Mouse (Mus musculus): ENCODE data around the gene Rnf213. TPM values are rescaled to one million over a fixed set of nuclear protein-coding genes. Genes with fewer than 3 reads are reported as not detected.
A peak's percentile ranks its signal among the peaks of the same experiment; 100 is the strongest.

Gene Rnf213
- polyA plus RNA-seq, 1 experiment from 2014 or later = 3.1 TPM

DNA sequence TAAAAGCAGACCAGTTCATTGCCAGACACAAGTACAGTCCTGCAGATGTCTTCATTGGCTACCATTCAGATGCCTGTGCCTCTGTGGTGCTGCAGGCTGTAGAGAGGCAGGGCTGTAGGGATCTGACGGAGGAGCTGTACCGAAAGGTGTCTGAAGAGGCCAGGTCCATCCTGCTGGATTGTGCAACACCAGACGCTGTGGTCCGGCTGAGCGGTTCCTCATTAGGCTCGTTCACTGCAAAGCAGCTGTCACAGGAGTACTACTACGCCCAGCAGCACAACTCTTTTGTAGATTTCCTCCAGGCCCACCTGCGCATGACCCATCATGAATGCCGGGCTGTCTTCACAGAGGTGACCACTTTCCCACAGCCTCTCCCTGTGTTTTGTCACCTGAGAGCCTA is 50.5 kb downstream of the Rnf213 start:
- H3K27ac ChIP-seq = no peak overlapping the region
- WGBS (ENCODE audit: insufficient replicate concordance) = 72% methylated on average over 9 of the region's 9 CpGs
- H3K4me1 ChIP-seq (replicated peaks) = no peaks in the 10 kb centered on the region
- H3K4me3 ChIP-seq (replicated peaks) = no peak overlapping the region
- DNase-seq = no peak
- H3K27me3 ChIP-seq = no peaks in the 10 kb centered on the region
- peaks cover 76% of the 10 kb centered on the region for H3K36me3 ChIP-seq
- no peak for ATAC-seq (ENCODE audit: low read depth)
- no peak overlapping the region for H3K9ac ChIP-seq
- H3K9me3 ChIP-seq (replicated peaks) = no peaks in the 10 kb centered on the region
- no peak overlapping the region for H3K4me2 ChIP-seq

DNA sequence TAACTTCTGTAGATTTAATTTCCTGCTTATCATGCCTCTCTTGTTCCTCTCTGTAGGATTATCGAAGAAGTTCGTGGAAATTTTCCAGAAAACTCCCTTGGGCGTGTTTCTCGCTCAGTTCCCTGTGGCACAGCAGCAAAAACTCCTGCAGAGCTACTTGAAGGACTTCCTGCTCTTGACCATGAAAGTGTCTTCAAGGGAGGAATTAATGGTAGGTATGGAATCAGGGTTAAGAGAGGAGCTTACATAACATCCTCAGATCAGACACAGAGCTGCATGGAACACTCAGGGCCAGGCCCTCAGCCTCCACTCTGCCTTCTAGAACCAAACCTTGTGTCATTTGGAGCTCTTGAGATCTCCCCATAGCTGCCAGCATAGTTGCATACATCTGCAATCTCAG is 63.2 kb downstream of the Rnf213 start:
- DNase-seq (no peak), ATAC-seq (ENCODE audit: low read depth) (no peak)
- Histone ChIP-seq H3K27ac (no peak overlapping the region), H3K27me3 (no peaks in the 10 kb centered on the region), H3K9ac (no peak overlapping the region), H3K4me1 (replicated peaks) (no peaks in the 10 kb centered on the region), H3K9me3 (replicated peaks) (no peaks in the 10 kb centered on the region), H3K4me3 (replicated peaks) (no peak overlapping the region), H3K4me2 (no peak overlapping the region), H3K36me3 (peaks cover 82% of the 10 kb centered on the region)
- WGBS (ENCODE audit: insufficient replicate concordance) = 79% methylated on average over 4 of the region's 4 CpGs

- ATAC-seq (ENCODE audit: low read depth) (no peak), DNase-seq (no peak)
- no peaks in the 10 kb centered on the region for H3K27me3 ChIP-seq
- H3K4me1 ChIP-seq (replicated peaks) = no peaks in the 10 kb centered on the region
- no peaks in the 10 kb centered on the region for H3K9me3 ChIP-seq (replicated peaks)
- WGBS (ENCODE audit: insufficient replicate concordance) = 79% methylated on average over 4 of the region's 4 CpGs
- no peak overlapping the region for H3K9ac ChIP-seq
- no peak overlapping the region for H3K4me3 ChIP-seq (replicated peaks)
- no peak overlapping the region for H3K27ac ChIP-seq
- no peak overlapping the region for H3K4me2 ChIP-seq
- H3K36me3 ChIP-seq = peaks cover 81% of the 10 kb centered on the region
These were observed 85.0 kb downstream of the Rnf213 start for GRCm38 (mm10) chr11:119477876-119478275.

GRCm38 (mm10) chr11:119490861-119491689 is 98.2 kb downstream of the Rnf213 start, which contains the start of gene Endov:
Gene Endov (plus strand): TSS chr11:119491347.
- Histone ChIP-seq H3K36me3 (peaks cover 11% of the 10 kb centered on the region; the same call in 1 of the 2 replicates), H3K9ac (peak within 1 kb of the TSS; percentile 85), H3K4me3 (replicated peaks) (peak within 1 kb of the TSS; percentile 79), H3K27ac (peak within 1 kb of the TSS; percentile 78; the same call in 1 of the 2 replicates), H3K27me3 (no peaks in the 10 kb centered on the region), H3K4me2 (peak within 1 kb of the TSS; percentile 92), H3K9me3 (replicated peaks) (no peaks in the 10 kb centered on the region), H3K4me1 (replicated peaks) (peaks cover 31% of the 10 kb centered on the region)
- WGBS (ENCODE audit: insufficient replicate concordance) = 2% methylated on average over 64 of the region's 66 CpGs
- ATAC-seq (ENCODE audit: low read depth) = peak; percentile 95
- peak; percentile 94 for DNase-seq

DNA sequence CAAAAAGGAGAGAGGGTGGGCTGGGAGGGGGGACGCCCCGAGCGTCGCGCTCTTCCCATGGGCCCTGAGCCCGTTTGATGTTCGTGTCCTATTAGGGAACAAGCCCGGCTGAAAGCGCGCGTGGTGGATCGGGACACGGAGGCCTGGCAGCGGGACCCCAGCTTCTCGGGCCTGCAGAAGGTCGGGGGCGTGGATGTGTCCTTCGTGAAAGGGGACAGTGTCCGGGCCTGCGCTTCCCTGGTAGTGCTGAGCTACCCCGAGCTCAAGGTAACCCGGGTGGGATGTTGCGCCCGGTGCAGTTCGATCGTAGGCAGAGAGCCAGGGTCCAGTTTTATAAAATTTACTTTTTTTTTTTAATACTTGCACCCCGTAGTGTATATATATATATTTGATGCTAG is 98.8 kb downstream of the Rnf213 start:
- Histone ChIP-seq H3K27ac (peak overlapping the region; percentile 78; the same call in 1 of the 2 replicates), H3K4me3 (replicated peaks) (peak overlapping the region; percentile 79), H3K9ac (peak overlapping the region; percentile 85), H3K4me1 (replicated peaks) (peaks cover 31% of the 10 kb centered on the region), H3K36me3 (peaks cover 5% of the 10 kb centered on the region; the same call in 1 of the 2 replicates), H3K27me3 (no peaks in the 10 kb centered on the region), H3K9me3 (replicated peaks) (no peaks in the 10 kb centered on the region), H3K4me2 (peak overlapping the region; percentile 92)
- ATAC-seq (ENCODE audit: low read depth) (no peak), DNase-seq (no peak)
- WGBS (ENCODE audit: insufficient replicate concordance) = 4% methylated on average over 27 of the region's 27 CpGs

DNA sequence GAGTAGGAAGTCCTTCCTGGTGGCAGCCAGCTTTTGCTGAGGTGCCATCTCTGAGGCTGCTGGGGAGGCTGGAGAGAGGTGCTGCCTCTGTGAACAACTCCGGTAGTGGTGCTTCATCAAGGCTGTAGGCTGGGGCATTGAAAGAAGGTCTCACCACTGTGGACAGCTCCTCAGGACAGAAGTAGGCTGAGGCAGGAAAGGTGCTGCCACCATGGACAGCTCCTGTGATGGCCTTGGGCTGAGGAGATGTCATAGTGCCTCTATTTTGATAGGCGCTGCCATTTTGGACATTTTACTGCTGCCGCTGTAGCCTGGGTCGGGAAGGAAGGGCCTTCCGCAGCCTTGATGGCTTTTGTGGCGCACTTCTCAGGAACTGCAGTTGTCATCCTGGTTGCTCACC is 99.9 kb downstream of the Rnf213 start:
- H3K27me3 ChIP-seq = no peaks in the 10 kb centered on the region
- no peak overlapping the region for H3K27ac ChIP-seq
- H3K36me3 ChIP-seq = 0 out of 2 replicates have a peak, but pooled peaks cover 2% of the 10 kb centered on the region
- DNase-seq = peak; percentile 19
- H3K4me2 ChIP-seq = peak overlapping the region; percentile 92
- WGBS (ENCODE audit: insufficient replicate concordance) = 87% methylated on average over 6 of the region's 6 CpGs
- 0 out of 2 replicates have a peak overlapping the region, but pooled peaks have one; percentile 6 for H3K9ac ChIP-seq
- no peaks in the 10 kb centered on the region for H3K9me3 ChIP-seq (replicated peaks)
- no peak for ATAC-seq (ENCODE audit: low read depth)
- peaks cover 31% of the 10 kb centered on the region for H3K4me1 ChIP-seq (replicated peaks)
- H3K4me3 ChIP-seq (replicated peaks) = peak overlapping the region; percentile 79; the same call in 1 of the 2 replicates

- no peak overlapping the region for H3K4me3 ChIP-seq (replicated peaks)
- H3K9me3 ChIP-seq (replicated peaks) = no peaks in the 10 kb centered on the region
- ATAC-seq (ENCODE audit: low read depth) (no peak), DNase-seq (no peak)
- H3K4me1 ChIP-seq (replicated peaks) = peaks cover 31% of the 10 kb centered on the region
- H3K27ac ChIP-seq = no peak overlapping the region
- WGBS (ENCODE audit: insufficient replicate concordance) = 78% methylated on average over 4 of the region's 4 CpGs
- H3K9ac ChIP-seq = no peak overlapping the region
- 0 out of 2 replicates have a peak, but pooled peaks cover 2% of the 10 kb centered on the region for H3K36me3 ChIP-seq
- no peak overlapping the region for H3K4me2 ChIP-seq
- H3K27me3 ChIP-seq = no peaks in the 10 kb centered on the region
These were observed 100.6 kb downstream of the Rnf213 start for GRCm38 (mm10) chr11:119493516-119493915.

DNA sequence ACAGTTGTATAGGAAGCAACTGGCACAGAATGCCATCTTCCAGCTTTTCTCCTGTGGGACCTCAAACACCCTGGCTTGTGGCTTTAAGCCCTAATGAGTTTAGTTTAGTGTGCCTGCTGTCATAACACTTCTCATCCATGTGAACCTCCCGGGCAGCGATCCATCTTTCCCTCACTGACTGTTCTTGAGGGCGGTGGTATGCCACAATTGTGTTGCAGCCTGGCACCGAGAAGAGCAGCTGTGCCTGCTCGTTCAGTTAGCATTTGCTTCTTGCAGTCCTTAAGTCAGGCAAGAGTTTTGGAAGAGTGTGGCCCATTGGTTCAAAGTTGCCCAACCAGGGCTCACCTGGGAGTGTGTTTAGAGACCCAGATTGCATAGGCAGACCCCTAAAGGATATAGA is 103.2 kb downstream of the Rnf213 start:
- no peak overlapping the region for H3K27ac ChIP-seq
- peaks cover 16% of the 10 kb centered on the region for H3K36me3 ChIP-seq
- DNase-seq = no peak

DNA sequence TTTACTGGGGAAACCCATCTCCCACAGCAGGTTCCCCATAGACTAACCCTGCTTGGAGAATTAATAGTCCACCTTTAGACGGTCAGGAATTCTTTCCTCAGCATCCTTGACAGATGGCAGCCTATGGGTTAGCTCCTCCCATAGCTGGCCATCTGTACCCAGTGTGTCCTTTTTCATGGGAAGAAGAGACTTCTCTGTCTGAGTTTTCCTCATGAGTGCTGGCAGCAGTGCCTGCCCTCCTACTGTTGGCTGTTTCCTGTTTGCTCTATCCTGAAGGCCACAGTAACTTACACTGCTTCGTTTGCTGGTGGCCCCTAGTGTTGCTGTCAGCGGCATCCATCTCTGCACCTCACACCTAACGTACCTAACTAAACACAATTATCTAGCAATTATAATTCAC is 104.6 kb downstream of the Rnf213 start:
- Histone ChIP-seq H3K4me3 (replicated peaks) (no peak overlapping the region), H3K4me2 (no peak overlapping the region), H3K9ac (no peak overlapping the region), H3K27me3 (no peaks in the 10 kb centered on the region), H3K9me3 (replicated peaks) (no peaks in the 10 kb centered on the region), H3K4me1 (replicated peaks) (peaks cover 9% of the 10 kb centered on the region), H3K27ac (no peak overlapping the region), H3K36me3 (peaks cover 28% of the 10 kb centered on the region)
- 66% methylated on average over 4 of the region's 4 CpGs for WGBS (ENCODE audit: insufficient replicate concordance)
- no peak for ATAC-seq (ENCODE audit: low read depth)
- DNase-seq = no peak

More for the DNA sequence above, 103.2 kb downstream of the Rnf213 start:
- 85% methylated on average over 5 of the region's 5 CpGs for WGBS (ENCODE audit: insufficient replicate concordance)
- H3K4me2 ChIP-seq = no peak overlapping the region
- no peak for ATAC-seq (ENCODE audit: low read depth)
- H3K9ac ChIP-seq = no peak overlapping the region
- H3K4me1 ChIP-seq (replicated peaks) = peaks cover 17% of the 10 kb centered on the region
- no peak overlapping the region for H3K4me3 ChIP-seq (replicated peaks)
- no peaks in the 10 kb centered on the region for H3K27me3 ChIP-seq
- H3K9me3 ChIP-seq (replicated peaks) = no peaks in the 10 kb centered on the region

- Histone ChIP-seq H3K27ac (no peak overlapping the region), H3K9me3 (replicated peaks) (no peaks in the 10 kb centered on the region), H3K4me3 (replicated peaks) (no peak overlapping the region), H3K9ac (no peak overlapping the region), H3K27me3 (no peaks in the 10 kb centered on the region), H3K4me2 (no peak overlapping the region), H3K4me1 (replicated peaks) (peaks cover 5% of the 10 kb centered on the region; the same call in 1 of the 2 replicates), H3K36me3 (peaks cover 37% of the 10 kb centered on the region)
- WGBS (ENCODE audit: insufficient replicate concordance) = 84% methylated on average over 4 of the region's 4 CpGs
- ATAC-seq (ENCODE audit: low read depth) (no peak), DNase-seq (no peak)
These were observed 106.4 kb downstream of the Rnf213 start for GRCm38 (mm10) chr11:119499297-119499696.

DNA sequence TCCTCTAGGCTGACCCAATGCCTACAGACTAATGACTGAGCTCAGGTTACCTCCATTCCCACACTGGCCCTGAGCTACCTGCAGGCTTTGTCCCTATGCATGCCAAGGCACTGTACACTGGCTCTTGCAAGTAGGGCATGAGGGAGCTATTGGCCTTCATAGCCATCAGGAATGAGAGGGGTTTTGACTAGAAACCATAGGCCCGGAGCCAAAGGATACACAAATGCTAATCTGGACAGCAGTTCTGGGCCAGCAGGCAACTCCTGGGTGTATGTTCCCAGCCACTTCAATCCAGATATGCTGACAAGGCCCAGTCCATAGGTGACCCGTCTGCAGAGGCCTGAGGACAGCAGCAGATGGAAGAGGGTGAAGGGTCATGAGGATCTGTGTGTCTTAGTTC is 107.1 kb downstream of the Rnf213 start:
- no peaks in the 10 kb centered on the region for H3K9me3 ChIP-seq (replicated peaks)
- WGBS (ENCODE audit: insufficient replicate concordance) = 81% methylated on average over 2 of the region's 2 CpGs
- ATAC-seq (ENCODE audit: low read depth) = no peak
- no peak overlapping the region for H3K4me2 ChIP-seq
- H3K27me3 ChIP-seq = no peaks in the 10 kb centered on the region
- no peak for DNase-seq
- H3K36me3 ChIP-seq = peaks cover 43% of the 10 kb centered on the region
- H3K9ac ChIP-seq = no peak overlapping the region
- no peak overlapping the region for H3K27ac ChIP-seq
- no peak overlapping the region for H3K4me3 ChIP-seq (replicated peaks)
- peaks cover 5% of the 10 kb centered on the region; the same call in 1 of the 2 replicates for H3K4me1 ChIP-seq (replicated peaks)
